Mouse (Mus musculus): ENCODE measurements at regions not wholly inside any gene's neighbourhood (a gene's known extent, or its start where the extent isn't known, plus 50 kb on each side); places are given as distances from the start of the nearest gene placed in this dataset.

DNA sequence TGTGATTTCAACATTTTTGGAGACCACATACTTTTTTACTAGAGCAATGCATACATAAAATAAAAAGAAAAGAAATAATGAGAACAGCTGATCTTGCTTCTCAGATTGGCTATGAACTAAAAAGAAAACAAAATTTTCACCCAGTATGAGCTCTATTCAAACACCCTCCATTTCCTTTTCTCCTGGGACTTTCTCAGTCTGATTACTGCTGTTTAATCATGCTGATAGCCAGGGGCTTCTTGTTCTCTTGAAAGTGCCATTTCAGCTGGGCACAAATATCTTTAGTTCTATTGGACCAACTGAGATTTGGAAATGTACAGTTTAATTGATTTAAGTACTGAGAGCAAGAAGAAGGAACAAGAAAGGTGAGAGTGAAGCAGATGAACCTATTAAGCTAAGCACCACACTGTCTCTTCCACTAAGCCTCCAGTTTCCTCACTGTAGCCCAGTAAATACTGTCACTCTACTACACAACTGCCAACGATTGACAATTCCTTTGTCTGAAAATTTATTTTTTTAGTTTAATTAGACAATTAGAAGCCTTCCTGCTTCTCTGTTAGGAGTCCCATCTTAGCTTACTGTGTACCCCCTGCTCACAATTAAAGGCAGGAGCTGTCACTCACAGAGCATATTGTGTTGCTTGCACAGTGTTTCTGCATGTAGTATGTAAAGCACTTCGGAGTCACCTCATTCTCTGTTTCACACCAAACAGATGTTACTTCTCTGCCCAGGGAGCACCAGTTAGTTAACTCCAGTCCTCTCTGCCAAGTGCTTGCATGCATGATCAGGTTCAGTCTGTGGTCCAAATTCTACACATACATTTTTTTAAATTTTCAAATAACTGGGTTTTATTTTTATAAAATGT is 650.6 kb upstream of the Cntnap2 start:
- Histone ChIP-seq H3K27ac (no peak overlapping the region), H3K9ac (no peak overlapping the region), H3K4me2 (replicated peaks) (no peak overlapping the region), H3K27me3 (no peaks in the 10 kb centered on the region), H3K9me3 (replicated peaks) (no peaks in the 10 kb centered on the region), H3K4me3 (no peak overlapping the region), H3K36me3 (no peaks in the 10 kb centered on the region), H3K4me1 (no peaks in the 10 kb centered on the region)
- peak; percentile 43; the same call in 1 of the 2 replicates for ATAC-seq (ENCODE audit: low FRiP score)
- WGBS: 62% methylated on average over 2 of the region's 2 CpGs

Measured in hindbrain, embryonic 12.5 days (tissue).